Mouse (Mus musculus): ENCODE results near the gene Nlgn1. TPM values are rescaled to one million over a fixed set of nuclear protein-coding genes. Genes with fewer than 3 reads are reported as not detected.
A peak's percentile ranks its signal among the peaks of the same experiment; 100 is the strongest.
"Not testable (repeated sequence)": the region's sequence is repeated elsewhere in the genome, so short reads cannot be mapped to it uniquely, and the experiment has no call there.

Gene Nlgn1
- polyA plus RNA-seq, 1 experiment from 2014 or later: 19.1 TPM

GRCm38 (mm10) chr3:25653010-25653409 is 679.2 kb downstream of the Nlgn1 start:
- WGBS: 69% methylated on average over 4 of the region's 4 CpGs
- no peak; the same call in 1 of the 2 replicates for ATAC-seq (ENCODE audit: low FRiP score)

GRCm38 (mm10) chr3:25645895-25646691 is 686.2 kb downstream of the Nlgn1 start:
- WGBS: 49% methylated on average over 4 of the region's 4 CpGs
- no peaks in the 10 kb centered on the region for H3K36me3 ChIP-seq
- H3K4me1 ChIP-seq (replicated peaks): no peaks in the 10 kb centered on the region
- ATAC-seq (ENCODE audit: low FRiP score): no peak
- H3K9me3 ChIP-seq: no peaks in the 10 kb centered on the region
- no peak overlapping the region for H3K4me2 ChIP-seq
- H3K9ac ChIP-seq: no peak overlapping the region
- H3K27ac ChIP-seq: no peak overlapping the region
- no peaks in the 10 kb centered on the region for H3K27me3 ChIP-seq
- H3K4me3 ChIP-seq: no peak overlapping the region

More at GRCm38 (mm10) chr3:25653010-25653409, 679.2 kb downstream of the Nlgn1 start:
- H3K4me2 ChIP-seq: no peak overlapping the region
- H3K4me1 ChIP-seq (replicated peaks): no peaks in the 10 kb centered on the region
- no peaks in the 10 kb centered on the region for H3K27me3 ChIP-seq
- no peak overlapping the region for H3K9ac ChIP-seq
- H3K4me3 ChIP-seq: no peak overlapping the region
- no peaks in the 10 kb centered on the region for H3K36me3 ChIP-seq
- no peaks in the 10 kb centered on the region for H3K9me3 ChIP-seq
- no peak overlapping the region for H3K27ac ChIP-seq

- H3K9me3 ChIP-seq: no peaks in the 10 kb centered on the region
- no peaks in the 10 kb centered on the region for H3K27me3 ChIP-seq
- ATAC-seq (ENCODE audit: low FRiP score): no peak
- H3K27ac ChIP-seq: no peak overlapping the region
- no peak overlapping the region for H3K4me2 ChIP-seq
- no peaks in the 10 kb centered on the region for H3K4me1 ChIP-seq (replicated peaks)
- no peak overlapping the region for H3K4me3 ChIP-seq
- H3K9ac ChIP-seq: no peak overlapping the region
- H3K36me3 ChIP-seq: no peaks in the 10 kb centered on the region
- WGBS: 87% methylated on average over 2 of the region's 2 CpGs
These were observed 703.1 kb downstream of the Nlgn1 start for GRCm38 (mm10) chr3:25629198-25629597.

- WGBS: 21% methylated on average over 1 of the region's 1 CpGs
- H3K9ac ChIP-seq: no peak overlapping the region
These were observed 725.7 kb downstream of the Nlgn1 start for GRCm38 (mm10) chr3:25606597-25606996.

GRCm38 (mm10) chr3:25597513-25597912 is 734.7 kb downstream of the Nlgn1 start:
- Histone ChIP-seq H3K4me2 (no peak overlapping the region), H3K4me1 (replicated peaks) (no peaks in the 10 kb centered on the region), H3K27me3 (no peaks in the 10 kb centered on the region), H3K9me3 (no peaks in the 10 kb centered on the region), H3K9ac (no peak overlapping the region), H3K4me3 (no peak overlapping the region), H3K27ac (no peak overlapping the region), H3K36me3 (no peaks in the 10 kb centered on the region)
- WGBS: 56% methylated on average over 5 of the region's 5 CpGs
- ATAC-seq (ENCODE audit: low FRiP score): no peak

More at GRCm38 (mm10) chr3:25606597-25606996, 725.7 kb downstream of the Nlgn1 start:
- no peak overlapping the region for H3K4me3 ChIP-seq
- H3K27me3 ChIP-seq: no peaks in the 10 kb centered on the region
- no peaks in the 10 kb centered on the region for H3K9me3 ChIP-seq
- no peak for ATAC-seq (ENCODE audit: low FRiP score)
- no peak overlapping the region for H3K4me2 ChIP-seq
- 0 out of 2 replicates have a peak overlapping the region, but pooled peaks have one; percentile 18 for H3K27ac ChIP-seq
- 0 out of 2 replicates have a peak, but pooled peaks cover 3% of the 10 kb centered on the region for H3K4me1 ChIP-seq (replicated peaks)
- no peaks in the 10 kb centered on the region for H3K36me3 ChIP-seq

- Histone ChIP-seq H3K9me3 (no peaks in the 10 kb centered on the region), H3K4me2 (no peak overlapping the region), H3K27me3 (no peaks in the 10 kb centered on the region), H3K36me3 (no peaks in the 10 kb centered on the region), H3K4me3 (no peak overlapping the region), H3K27ac (no peak overlapping the region), H3K9ac (no peak overlapping the region), H3K4me1 (replicated peaks) (no peaks in the 10 kb centered on the region)
- 34% methylated on average over 5 of the region's 5 CpGs for WGBS
- ATAC-seq (ENCODE audit: low FRiP score): no peak
These were observed 756.7 kb downstream of the Nlgn1 start for GRCm38 (mm10) chr3:25575526-25575925.

GRCm38 (mm10) chr3:25574840-25575239 is 757.4 kb downstream of the Nlgn1 start:
- ATAC-seq (ENCODE audit: low FRiP score): no peak
- Histone ChIP-seq H3K4me1 (replicated peaks) (no peaks in the 10 kb centered on the region), H3K27ac (no peak overlapping the region), H3K4me2 (no peak overlapping the region), H3K9ac (no peak overlapping the region), H3K36me3 (no peaks in the 10 kb centered on the region), H3K9me3 (no peaks in the 10 kb centered on the region), H3K4me3 (no peak overlapping the region), H3K27me3 (no peaks in the 10 kb centered on the region)
- WGBS: 85% methylated on average over 3 of the region's 3 CpGs

- not testable (repeated sequence) for H3K4me1 ChIP-seq (replicated peaks); H3K36me3 ChIP-seq; H3K4me3 ChIP-seq; H3K27me3 ChIP-seq; H3K4me2 ChIP-seq; ATAC-seq (ENCODE audit: low FRiP score); H3K9ac ChIP-seq; H3K27ac ChIP-seq; H3K9me3 ChIP-seq
- 95% methylated on average over 1 of the region's 1 CpGs for WGBS
These were observed 773.7 kb downstream of the Nlgn1 start for GRCm38 (mm10) chr3:25558513-25558912.

- H3K27ac ChIP-seq; H3K36me3 ChIP-seq; H3K4me3 ChIP-seq; ATAC-seq (ENCODE audit: low FRiP score); H3K9me3 ChIP-seq; H3K4me2 ChIP-seq; H3K9ac ChIP-seq; H3K27me3 ChIP-seq; H3K4me1 ChIP-seq (replicated peaks): not testable (repeated sequence)
- 80% methylated on average over 6 of the region's 7 CpGs for WGBS
These were observed 783.2 kb downstream of the Nlgn1 start for GRCm38 (mm10) chr3:25549097-25549496.

GRCm38 (mm10) chr3:25524236-25524635 is 808.0 kb downstream of the Nlgn1 start:
- not testable (repeated sequence) for H3K27me3 ChIP-seq; H3K27ac ChIP-seq; H3K36me3 ChIP-seq; H3K9me3 ChIP-seq; H3K4me3 ChIP-seq; H3K9ac ChIP-seq; H3K4me2 ChIP-seq; ATAC-seq (ENCODE audit: low FRiP score); H3K4me1 ChIP-seq (replicated peaks)
- 81% methylated on average over 3 of the region's 3 CpGs for WGBS

- H3K27me3 ChIP-seq: no peaks in the 10 kb centered on the region
- no peak overlapping the region for H3K4me3 ChIP-seq
- ATAC-seq (ENCODE audit: low FRiP score): no peak
- H3K27ac ChIP-seq: no peak overlapping the region
- H3K9ac ChIP-seq: no peak overlapping the region
- no peaks in the 10 kb centered on the region for H3K9me3 ChIP-seq
- 87% methylated on average over 2 of the region's 2 CpGs for WGBS
- H3K4me1 ChIP-seq (replicated peaks): no peaks in the 10 kb centered on the region
- H3K4me2 ChIP-seq: no peak overlapping the region
- no peaks in the 10 kb centered on the region for H3K36me3 ChIP-seq
These were observed 869.2 kb downstream of the Nlgn1 start for GRCm38 (mm10) chr3:25463051-25463450.

GRCm38 (mm10) chr3:25456250-25456860 is 875.9 kb downstream of the Nlgn1 start:
- 33% methylated on average over 8 of the region's 8 CpGs for WGBS
- ATAC-seq (ENCODE audit: low FRiP score): peak; percentile 78
- no peaks in the 10 kb centered on the region; the same call in 1 of the 2 replicates for H3K4me1 ChIP-seq (replicated peaks)
- H3K27me3 ChIP-seq: no peaks in the 10 kb centered on the region
- no peak overlapping the region for H3K4me3 ChIP-seq
- H3K27ac ChIP-seq: peak overlapping the region; percentile 52; the same call in 1 of the 2 replicates
- no peak overlapping the region for H3K9ac ChIP-seq
- H3K4me2 ChIP-seq: no peak overlapping the region
- no peaks in the 10 kb centered on the region for H3K9me3 ChIP-seq
- H3K36me3 ChIP-seq: no peaks in the 10 kb centered on the region

- H3K27ac ChIP-seq: no peak overlapping the region
- no peaks in the 10 kb centered on the region for H3K36me3 ChIP-seq
- WGBS: 28% methylated on average over 1 of the region's 1 CpGs
- no peak overlapping the region for H3K4me3 ChIP-seq
- no peaks in the 10 kb centered on the region; the same call in none of the 2 replicates for H3K4me1 ChIP-seq (replicated peaks)
- no peaks in the 10 kb centered on the region for H3K9me3 ChIP-seq
- no peak overlapping the region for H3K4me2 ChIP-seq
- no peaks in the 10 kb centered on the region for H3K27me3 ChIP-seq
- no peak overlapping the region for H3K9ac ChIP-seq
- no peak for ATAC-seq (ENCODE audit: low FRiP score)
These were observed 879.9 kb downstream of the Nlgn1 start for GRCm38 (mm10) chr3:25452314-25452713.
